Mouse (Mus musculus) intestine, embryonic 14.5 days (tissue): ENCODE measurements around the gene Cyp4x1. TPM values are rescaled to one million over a fixed set of nuclear protein-coding genes. Genes with fewer than 3 reads are reported as not detected.

Experiments used
- ATAC-seq: fragments of 200-750 bp; cut with Nextera tagmentation; replicated peaks from 2 replicates; pipeline ENCODE4 v1.8.0; 2017; ENCODE audit warnings: low read depth, moderate number of reproducible peaks, moderate TSS enrichment, moderate library complexity; ENCODE audit not compliant: low FRiP score, low TSS enrichment
- DNase-seq: peaks from one replicate; pipeline ENCODE4 v3.0.0-alpha.2; 2018; ENCODE audit warnings: low spot score
- H3K27ac ChIP-seq: fragments of 300-500 bp; sonication (generic); 2 replicates; pipeline ENCODE4 v1.5.1; 2014; ENCODE audit warnings: low read depth, mild to moderate bottlenecking, control low read depth
- H3K27me3 ChIP-seq: fragments of 300-500 bp; sonication (generic); replicated peaks from 2 replicates; pipeline ENCODE4 v1.6.1; 2014; ENCODE audit warnings: low read length, control low read depth; ENCODE audit not compliant: control insufficient read depth, insufficient read depth
- H3K36me3 ChIP-seq: fragments of 300-500 bp; sonication (generic); 2 replicates; pipeline ENCODE4 v1.6.1; 2014; ENCODE audit warnings: low read length, control low read depth; ENCODE audit not compliant: control insufficient read depth, insufficient read depth
- H3K4me1 ChIP-seq: fragments of 300-500 bp; sonication (generic); replicated peaks from 2 replicates; pipeline ENCODE4 v1.6.1; 2014; ENCODE audit warnings: low read length, control low read depth, mixed read lengths; ENCODE audit not compliant: control insufficient read depth, insufficient read depth
- H3K4me2 ChIP-seq: fragments of 300-500 bp; sonication (generic); 2 replicates; pipeline ENCODE4 v1.6.1; 2014; ENCODE audit warnings: low read length
- H3K4me3 ChIP-seq: fragments of 300-500 bp; sonication (generic); 2 replicates; pipeline ENCODE4 v1.5.1; 2014; ENCODE audit warnings: low read depth, low read length, control low read depth, mixed read lengths
- H3K9ac ChIP-seq: fragments of 300-500 bp; sonication (generic); 2 replicates; pipeline ENCODE4 v1.6.1; 2014; ENCODE audit warnings: mild to moderate bottlenecking, low read length
- H3K9me3 ChIP-seq: fragments of 300-500 bp; sonication (generic); 2 replicates; pipeline ENCODE4 v1.6.1; 2016; ENCODE audit warnings: low read length, control low read depth; ENCODE audit not compliant: control insufficient read depth
- WGBS: fragments of 180-500 bp; shearing (Covaris S2); extraction: QIAGEN DNeasy Blood & Tissue Kit; methylation state at CpG from one replicate; pipeline ENCODE4 v1.1.7; 2014; 5-methylcytosine and 5-hydroxymethylcytosine counted together
- polyA plus RNA-seq: library from polyadenylated mRNA; unstranded; fragments of >200 nt; fragmentation: Nextera tagmentation; extraction: Ambion mirVana; gene quantifications from 2 replicates; pipeline ENCODE4 v1.2.1, GENCODE M21; 2014

Cyp4x1 gene
- polyA plus RNA-seq, 1 experiment from 2014 or later, result 0.62 TPM

DNA sequence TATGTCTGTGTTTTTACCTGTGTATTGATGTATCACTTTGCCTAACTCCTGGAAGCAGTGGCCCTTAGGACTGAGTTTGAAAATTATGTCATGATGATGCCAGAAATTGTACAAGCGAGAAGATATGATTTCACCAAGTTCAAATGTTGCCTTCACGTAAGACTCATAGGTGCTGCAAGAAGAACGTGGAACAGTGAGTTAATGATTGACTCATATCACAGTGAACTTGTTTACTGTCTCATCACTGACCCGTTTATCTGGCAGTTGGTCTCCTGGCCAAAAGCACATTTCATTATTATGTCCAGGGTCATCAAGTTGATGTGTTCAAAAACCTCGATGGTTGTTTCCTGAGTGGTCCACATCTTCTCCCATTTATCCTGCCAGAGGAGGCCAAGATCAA lies 12.5 kb downstream of the Cyp4x1 start:
- H3K4me2 ChIP-seq, result no peak overlapping the region
- H3K27ac ChIP-seq, result no peak overlapping the region
- H3K9me3 ChIP-seq, result no peaks in the 10 kb centered on the region
- 73% methylated on average over 5 of the region's 5 CpGs for WGBS
- H3K4me1 ChIP-seq, result no peaks in the 10 kb centered on the region
- H3K4me3 ChIP-seq, result no peak overlapping the region
- ATAC-seq (no peak), DNase-seq (no peak)
- no peak overlapping the region for H3K9ac ChIP-seq
- no peaks in the 10 kb centered on the region for H3K27me3 ChIP-seq
- H3K36me3 ChIP-seq, result no peaks in the 10 kb centered on the region

DNA sequence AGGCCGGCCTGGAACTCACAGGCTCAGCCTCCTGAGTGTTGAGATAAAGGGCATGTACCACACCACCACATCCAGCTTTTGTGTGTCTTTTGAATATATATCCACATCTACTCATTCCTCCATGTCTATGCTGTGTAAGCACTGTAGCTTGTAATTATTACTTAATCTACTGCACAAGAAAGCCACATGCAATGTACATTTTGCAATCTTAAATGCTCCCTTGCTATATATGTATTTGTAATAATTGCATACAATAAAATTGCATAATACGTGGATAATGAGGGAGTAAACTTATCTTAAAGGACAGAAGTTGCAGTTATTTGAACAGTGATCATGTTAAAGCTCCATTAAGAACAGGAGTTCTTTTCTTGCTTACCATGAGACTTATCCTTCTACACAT lies 12.9 kb downstream of the Cyp4x1 start:
- H3K9me3 ChIP-seq, result no peaks in the 10 kb centered on the region
- ATAC-seq (no peak), DNase-seq (no peak)
- no peaks in the 10 kb centered on the region for H3K4me1 ChIP-seq
- H3K4me2 ChIP-seq, result no peak overlapping the region
- no peak overlapping the region for H3K27ac ChIP-seq
- no peak overlapping the region for H3K9ac ChIP-seq
- 80% methylated on average over 2 of the region's 2 CpGs for WGBS
- no peak overlapping the region for H3K4me3 ChIP-seq
- H3K36me3 ChIP-seq, result no peaks in the 10 kb centered on the region
- H3K27me3 ChIP-seq, result no peaks in the 10 kb centered on the region

DNA sequence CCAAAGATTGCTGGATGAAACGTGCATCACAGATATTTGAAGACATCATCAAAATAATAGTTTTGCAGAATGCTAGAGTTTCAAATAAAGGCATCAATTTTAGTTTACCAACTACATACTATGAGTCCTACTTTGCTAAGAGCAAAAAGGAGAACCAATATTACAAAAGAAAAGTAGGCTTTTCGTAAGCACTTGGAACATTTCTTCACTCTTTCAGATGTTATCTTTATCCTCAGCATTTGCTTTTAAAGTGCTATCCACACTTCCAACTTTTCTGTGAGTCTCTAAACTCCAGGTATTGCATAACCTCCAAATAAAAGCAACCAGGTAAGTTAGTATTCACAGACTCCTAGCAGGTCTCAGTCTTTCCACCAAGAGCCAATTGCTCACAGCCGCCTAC lies 14.4 kb downstream of the Cyp4x1 start:
- Histone ChIP-seq H3K4me3 (no peak overlapping the region), H3K27ac (no peak overlapping the region), H3K27me3 (no peaks in the 10 kb centered on the region), H3K9ac (no peak overlapping the region), H3K4me1 (no peaks in the 10 kb centered on the region), H3K9me3 (no peaks in the 10 kb centered on the region), H3K36me3 (no peaks in the 10 kb centered on the region), H3K4me2 (no peak overlapping the region)
- ATAC-seq (no peak), DNase-seq (no peak)
- WGBS, result 79% methylated on average over 3 of the region's 3 CpGs

DNA sequence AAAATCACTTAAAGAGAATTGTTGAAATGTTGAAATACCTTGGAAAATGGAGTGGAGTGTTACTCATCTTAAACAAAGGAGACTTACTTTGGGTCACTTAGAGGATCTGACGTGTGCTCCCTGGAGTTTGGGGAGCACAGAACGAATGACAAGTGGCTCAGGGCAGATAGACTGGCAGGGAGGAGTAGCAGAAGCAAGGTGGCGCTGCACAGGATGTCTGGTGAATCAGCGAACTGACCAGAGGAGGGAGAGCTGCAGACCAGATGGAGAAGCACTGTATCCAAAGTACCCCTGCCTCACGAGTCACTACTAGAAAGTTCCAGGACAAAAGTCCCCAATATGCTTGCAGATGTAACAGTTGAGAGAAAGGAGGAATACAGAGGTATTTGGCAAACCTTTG lies 20.8 kb downstream of the Cyp4x1 start:
- Histone ChIP-seq H3K27me3 (no peaks in the 10 kb centered on the region), H3K4me3 (no peak overlapping the region), H3K27ac (no peak overlapping the region), H3K4me1 (no peaks in the 10 kb centered on the region), H3K4me2 (no peak overlapping the region), H3K9ac (no peak overlapping the region), H3K36me3 (no peaks in the 10 kb centered on the region), H3K9me3 (no peaks in the 10 kb centered on the region)
- DNase-seq, result no peak
- ATAC-seq, result no peak
- 29% methylated on average over 5 of the region's 5 CpGs for WGBS

DNA sequence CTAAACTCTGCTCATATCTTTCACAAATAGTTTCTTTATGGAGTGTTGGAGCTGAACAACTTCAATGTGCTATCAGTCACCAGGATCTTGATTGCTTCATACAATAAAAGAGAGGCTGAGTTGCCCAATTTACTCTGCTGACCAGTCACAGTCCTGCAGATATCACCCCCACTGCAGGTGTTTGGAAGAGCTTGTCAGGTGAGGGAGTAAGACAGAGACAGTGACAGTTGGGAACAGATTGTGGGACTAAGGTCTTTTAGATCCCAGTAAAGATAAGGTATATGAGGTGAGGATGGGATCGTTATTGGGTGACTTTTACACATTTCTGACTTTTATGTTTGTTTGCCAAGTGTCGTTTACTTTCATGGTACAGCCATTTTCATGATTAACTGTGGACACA lies 22.9 kb downstream of the Cyp4x1 start:
- Histone ChIP-seq H3K9ac (no peak overlapping the region), H3K36me3 (no peaks in the 10 kb centered on the region), H3K4me1 (no peaks in the 10 kb centered on the region), H3K4me3 (no peak overlapping the region), H3K4me2 (no peak overlapping the region), H3K9me3 (no peaks in the 10 kb centered on the region), H3K27me3 (no peaks in the 10 kb centered on the region), H3K27ac (no peak overlapping the region)
- no peak for DNase-seq
- 68% methylated on average over 2 of the region's 2 CpGs for WGBS
- ATAC-seq, result no peak

DNA sequence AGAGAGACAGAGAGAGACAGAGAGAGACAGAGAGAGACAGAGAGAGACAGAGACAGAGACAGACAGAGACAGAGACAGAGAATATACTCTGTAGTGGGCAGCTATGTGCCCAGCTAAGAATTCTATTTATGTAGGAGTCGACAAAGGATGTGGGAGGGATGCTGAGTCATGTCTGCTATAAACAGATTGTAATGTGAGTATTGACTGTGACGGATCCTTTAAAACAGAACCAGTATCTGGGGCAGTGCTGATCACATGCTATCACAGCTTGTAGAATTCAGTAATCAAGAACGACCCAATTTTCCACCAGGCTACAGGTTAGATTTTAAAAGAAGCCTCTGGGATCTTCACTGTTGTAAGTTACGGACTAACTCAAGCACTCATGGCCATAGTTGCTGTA lies 30.6 kb downstream of the Cyp4x1 start:
- Histone ChIP-seq H3K4me2 (no peak overlapping the region), H3K27ac (no peak overlapping the region), H3K4me3 (no peak overlapping the region), H3K36me3 (no peaks in the 10 kb centered on the region), H3K4me1 (no peaks in the 10 kb centered on the region), H3K9ac (no peak overlapping the region), H3K9me3 (no peaks in the 10 kb centered on the region), H3K27me3 (no peaks in the 10 kb centered on the region)
- 55% methylated on average over 4 of the region's 4 CpGs for WGBS
- ATAC-seq (no peak), DNase-seq (no peak)

DNA sequence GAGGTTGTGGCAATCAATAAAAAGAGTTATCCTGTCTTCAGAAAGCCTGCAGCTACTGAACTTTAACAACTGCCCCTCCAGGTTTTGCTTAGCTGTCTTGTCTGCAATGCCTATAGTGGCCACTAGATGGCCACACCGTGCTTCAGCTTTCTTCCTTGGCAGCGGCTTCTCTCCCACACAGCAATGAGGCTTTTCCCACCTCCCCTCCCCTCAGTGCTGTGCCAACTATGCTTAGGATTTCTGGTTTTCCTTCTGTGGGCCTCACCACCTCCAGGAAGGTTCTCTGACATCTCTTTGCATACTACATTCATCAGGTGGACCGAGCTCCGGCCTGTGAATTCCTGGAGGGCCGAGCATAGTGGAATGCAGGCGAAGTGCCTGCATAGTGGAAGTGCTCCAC lies 32.4 kb downstream of the Cyp4x1 start:
- Histone ChIP-seq H3K36me3 (no peaks in the 10 kb centered on the region), H3K4me2 (no peak overlapping the region), H3K4me1 (no peaks in the 10 kb centered on the region), H3K4me3 (no peak overlapping the region), H3K27ac (no peak overlapping the region), H3K27me3 (peaks cover 11% of the 10 kb centered on the region; the same call in 1 of the 2 replicates), H3K9ac (no peak overlapping the region), H3K9me3 (no peaks in the 10 kb centered on the region)
- DNase-seq (peak; percentile 82), ATAC-seq (no peak)
- WGBS, result 29% methylated on average over 6 of the region's 6 CpGs

DNA sequence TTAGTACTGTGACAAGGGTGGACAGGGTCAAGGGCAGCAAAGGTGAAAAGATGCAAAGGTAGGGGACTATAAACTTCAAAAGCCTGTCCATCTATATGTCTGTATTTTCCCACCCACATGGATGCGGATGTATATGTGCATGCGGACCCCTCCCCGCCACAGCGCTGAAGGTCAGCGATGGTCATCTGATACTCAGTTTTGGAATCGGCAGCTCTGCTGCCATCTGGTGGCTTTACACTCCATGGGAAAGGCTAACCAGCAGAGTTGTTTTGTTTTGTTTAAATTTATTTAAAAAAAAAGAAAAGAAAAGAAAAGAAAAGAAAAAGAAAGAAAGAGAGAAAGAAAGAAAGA lies 37.0 kb downstream of the Cyp4x1 start:
- Histone ChIP-seq H3K36me3 (no peaks in the 10 kb centered on the region), H3K4me2 (peak overlapping the region; percentile 56), H3K4me1 (no peaks in the 10 kb centered on the region), H3K9ac (no peak overlapping the region), H3K9me3 (no peaks in the 10 kb centered on the region), H3K27me3 (peaks cover 25% of the 10 kb centered on the region; the same call in 1 of the 2 replicates), H3K27ac (no peak overlapping the region), H3K4me3 (no peak overlapping the region)
- 1% methylated on average over 6 of the region's 6 CpGs for WGBS
- DNase-seq (peak; percentile 63), ATAC-seq (0 out of 2 replicates have a peak, but pooled peaks have one; percentile 17)

DNA sequence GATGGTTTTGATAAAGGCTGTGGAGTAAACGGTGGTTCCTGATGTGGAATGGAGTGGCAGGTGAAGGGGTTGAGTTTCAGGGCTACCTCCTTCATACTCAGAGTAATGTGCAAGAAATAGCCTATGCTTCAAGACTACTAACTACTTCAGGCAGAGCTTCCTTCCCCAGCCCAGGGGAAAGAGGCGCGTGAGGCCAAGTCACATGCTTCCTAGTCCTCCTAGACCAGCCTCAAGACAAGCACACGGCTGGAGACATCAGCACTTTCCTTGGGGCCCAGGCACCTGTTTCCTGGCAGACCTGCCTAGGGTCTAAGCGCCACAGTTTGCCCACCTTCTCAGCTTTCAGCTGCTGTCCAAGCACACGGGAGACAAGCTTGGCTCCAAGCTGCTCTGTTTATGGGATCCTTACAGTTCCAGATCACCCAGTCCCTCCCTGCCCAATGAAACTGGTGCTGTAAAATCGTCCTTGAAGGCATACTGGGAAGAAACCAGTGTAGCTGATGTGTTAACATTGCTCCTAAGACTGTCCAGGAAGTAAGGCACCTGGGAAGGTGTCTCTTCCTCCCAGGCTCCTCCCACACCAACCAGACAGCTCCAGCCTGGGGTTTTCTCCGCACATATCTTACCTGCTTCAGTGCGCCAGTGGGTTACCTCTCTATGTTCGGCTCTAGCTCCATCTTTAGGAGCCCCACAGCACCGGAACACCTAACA lies 37.5 kb downstream of the Cyp4x1 start:
- H3K4me1 ChIP-seq, result no peaks in the 10 kb centered on the region
- DNase-seq (no peak), ATAC-seq (peak; percentile 21; the same call in 1 of the 2 replicates)
- H3K27me3 ChIP-seq, result peaks cover 25% of the 10 kb centered on the region; the same call in 1 of the 2 replicates
- H3K27ac ChIP-seq, result peak overlapping the region; percentile 54
- peak overlapping the region; percentile 56 for H3K4me2 ChIP-seq
- H3K9ac ChIP-seq, result no peak overlapping the region
- WGBS, result 12% methylated on average over 11 of the region's 11 CpGs
- peak overlapping the region; percentile 27; the same call in 1 of the 2 replicates for H3K4me3 ChIP-seq
- H3K9me3 ChIP-seq, result no peaks in the 10 kb centered on the region
- H3K36me3 ChIP-seq, result no peaks in the 10 kb centered on the region
